Mouse (Mus musculus) c-Kit-positive CD71-negative TER-119-negative erythroid progenitor cells, embryonic 14.5 days (primary cell): ENCODE data around the gene Zfp36.

ENCODE experiments used
- DNase-seq: peaks from one replicate; pipeline ENCODE4 v3.0.0-alpha.2; 2013; ENCODE audit warnings: low read depth

Gene Zfp36

DNA sequence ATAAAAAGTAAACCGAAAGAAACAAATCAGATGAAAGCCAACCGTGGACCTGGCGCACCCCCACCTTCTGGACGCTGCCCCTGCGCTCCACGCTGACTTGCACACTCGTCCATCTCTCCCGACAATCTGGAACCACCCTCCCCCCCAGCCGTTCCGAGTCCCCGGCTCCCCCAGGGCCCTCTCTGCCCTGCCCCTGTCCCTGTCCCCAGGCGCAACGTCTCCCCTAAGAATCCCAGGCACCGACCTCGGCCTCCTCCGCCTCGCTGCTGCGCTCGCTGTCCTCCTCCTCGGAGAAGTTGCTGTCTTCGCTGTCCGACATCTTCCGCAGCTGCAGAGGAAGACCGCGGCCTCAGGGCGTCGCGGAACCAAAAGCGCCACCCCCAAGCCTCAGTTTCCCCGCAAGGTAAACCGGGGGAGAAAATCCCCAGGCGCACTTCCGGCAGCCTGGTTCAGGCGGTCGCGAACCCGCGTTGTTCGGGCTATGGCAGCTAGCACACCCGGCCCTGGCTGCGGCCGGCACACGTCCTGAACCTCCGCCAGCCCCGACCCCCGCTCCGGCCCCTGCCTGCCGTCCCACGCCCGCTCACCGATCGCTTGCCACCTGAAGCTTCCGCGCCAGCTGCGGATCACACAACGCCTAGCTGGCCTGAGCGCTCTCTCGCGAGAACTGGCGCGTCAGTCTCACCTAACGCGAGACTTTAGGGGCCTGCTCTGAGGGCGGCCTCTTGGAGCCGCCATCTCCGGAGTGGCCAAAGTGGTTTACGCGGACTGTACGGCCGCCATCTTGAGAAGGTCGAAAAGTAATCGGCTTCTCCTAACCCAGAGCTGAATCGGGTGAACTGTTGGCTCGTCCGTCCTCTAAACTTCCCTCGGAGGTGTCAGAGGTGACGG, 41.7 kb downstream of the Zfp36 start, which contains the start of gene Supt5:
Gene Supt5 (minus strand): TSS at position 639 of the 891 bp plus-strand sequence.
- DNase-seq: peak; percentile 100

DNA sequence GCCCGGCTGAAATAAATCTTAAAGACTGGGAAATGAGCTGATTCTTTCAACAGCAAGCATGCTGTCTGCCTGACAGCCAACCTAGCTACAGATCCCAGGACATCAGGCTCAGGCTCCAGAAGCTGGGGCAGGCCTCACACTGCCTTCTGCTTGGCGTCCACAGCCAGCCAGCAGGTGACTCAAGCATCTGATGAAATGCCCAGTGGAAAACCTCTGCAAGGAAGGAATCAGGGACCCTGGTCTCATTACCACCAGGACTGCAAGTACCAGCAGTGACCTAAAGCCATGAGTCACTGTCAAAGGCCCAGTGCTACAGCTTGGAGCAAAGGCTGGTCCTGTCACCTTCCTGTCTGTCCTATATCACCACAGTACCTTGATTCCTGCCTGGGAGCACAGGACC, 44.6 kb downstream of the Zfp36 start:
- DNase-seq: no peak

DNA sequence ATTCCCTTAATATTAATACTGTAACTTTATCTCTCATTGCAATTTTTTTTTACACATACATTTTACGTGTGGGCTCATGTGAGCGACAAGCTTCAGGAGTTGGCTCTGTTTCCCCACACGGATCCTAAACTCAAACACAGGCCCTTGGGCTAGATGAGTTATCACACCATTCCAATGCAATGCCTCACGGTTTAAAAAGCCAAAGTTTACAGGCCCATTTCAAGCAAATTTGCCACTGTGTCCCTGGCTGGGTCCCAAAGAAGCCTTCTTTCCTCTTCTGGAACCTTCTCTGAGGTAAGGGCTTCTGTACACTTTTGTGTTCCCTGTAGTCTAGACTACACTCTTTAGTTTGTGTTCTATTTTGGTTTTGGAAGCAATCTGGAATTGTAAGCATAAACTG, 45.5 kb downstream of the Zfp36 start:
- DNase-seq: no peak

DNA sequence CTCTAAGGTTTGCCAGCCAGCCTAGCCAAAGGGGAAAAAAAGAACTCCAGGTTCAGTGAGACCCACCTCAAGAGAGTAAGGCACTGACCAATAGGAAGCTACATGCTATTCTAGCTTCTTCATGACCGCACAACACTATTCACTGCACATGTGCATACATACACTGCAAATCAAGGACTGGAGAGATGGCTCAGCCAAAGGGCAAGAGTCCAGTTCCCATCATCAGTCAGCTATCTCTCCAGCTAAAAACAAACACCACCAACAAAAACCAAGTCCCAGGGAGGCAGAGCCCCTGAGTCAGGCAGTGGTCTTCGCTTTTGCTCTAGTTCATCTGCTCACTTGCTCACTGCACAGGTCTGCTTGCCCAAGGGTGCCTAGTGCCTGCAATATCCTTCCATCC, 51.8 kb downstream of the Zfp36 start:
- no peak for DNase-seq
